Mouse (Mus musculus) midbrain, postnatal 0 days (tissue): ENCODE results near the gene Leprot. TPM values are rescaled to one million over a fixed set of nuclear protein-coding genes. Genes with fewer than 3 reads are reported as not detected.

Source experiments
- ATAC-seq: fragments of 200-750 bp; cut with Nextera tagmentation; 2 replicates; pipeline ENCODE4 v1.8.0; 2017; ENCODE audit warnings: moderate number of reproducible peaks, mild to moderate bottlenecking, moderate TSS enrichment, moderate library complexity; ENCODE audit not compliant: low FRiP score
- DNase-seq: peaks from one replicate; pipeline ENCODE4 v3.0.0-alpha.2; 2015; ENCODE audit warnings: low spot score
- H3K27ac ChIP-seq: fragments of 300-500 bp; sonication (generic); 2 replicates; pipeline ENCODE4 v1.5.1; 2014; ENCODE audit warnings: low read depth, mild to moderate bottlenecking, low read length, mixed read lengths
- H3K27me3 ChIP-seq: fragments of 300-500 bp; sonication (generic); 2 replicates; pipeline ENCODE4 v1.6.1; 2014; ENCODE audit warnings: low read length, control low read depth, mixed read lengths; ENCODE audit not compliant: insufficient read depth
- H3K36me3 ChIP-seq: fragments of 300-500 bp; sonication (generic); 2 replicates; pipeline ENCODE4 v1.6.1; 2014; ENCODE audit warnings: low read length, control low read depth, mixed read lengths; ENCODE audit not compliant: insufficient read depth
- H3K4me1 ChIP-seq: fragments of 300-500 bp; sonication (generic); 2 replicates; pipeline ENCODE4 v1.6.1; 2014; ENCODE audit warnings: mild to moderate bottlenecking, control low read depth, antibody characterized with exemption, low read length, mixed read lengths; ENCODE audit not compliant: insufficient read depth
- H3K4me2 ChIP-seq: fragments of 300-500 bp; sonication (generic); 2 replicates; pipeline ENCODE4 v1.6.1; 2014; ENCODE audit warnings: low read depth, mild to moderate bottlenecking, low read length, mixed read lengths; ENCODE audit not compliant: poor library complexity, severe bottlenecking
- H3K4me3 ChIP-seq: fragments of 300-500 bp; sonication (generic); 2 replicates; pipeline ENCODE4 v1.5.1; 2014; ENCODE audit warnings: low read depth, mild to moderate bottlenecking, low read length, moderate library complexity
- H3K9ac ChIP-seq: fragments of 300-500 bp; sonication (generic); replicated peaks from 2 replicates; pipeline ENCODE4 v1.6.1; 2014; ENCODE audit warnings: mild to moderate bottlenecking, low read length, moderate library complexity, mixed read lengths; ENCODE audit not compliant: poor library complexity, severe bottlenecking
- H3K9me3 ChIP-seq: fragments of 300-500 bp; sonication (generic); 2 replicates; pipeline ENCODE4 v1.6.1; 2016; ENCODE audit warnings: low read length, control low read depth
- CTCF ChIP-seq: IDR thresholded peaks from 2 replicates; pipeline ENCODE4 v1.5.1; 2016; ENCODE audit warnings: antibody characterized with exemption, mild to moderate bottlenecking
- WGBS: fragments of 180-500 bp; shearing (Covaris S2); extraction: QIAGEN DNeasy Blood & Tissue Kit; methylation state at CpG from one replicate; pipeline ENCODE4 v1.1.7; 2014; 5-methylcytosine and 5-hydroxymethylcytosine counted together
- polyA plus RNA-seq: library from polyadenylated mRNA; unstranded; fragments of >200 nt; fragmentation: Nextera tagmentation; extraction: Ambion mirVana; gene quantifications from 2 replicates; pipeline ENCODE4 v1.2.1, GENCODE M21; 2015
- total RNA-seq: library from RNA; depleted of rRNA; stranded (reverse); fragments of >200 nt; gene quantifications from 2 replicates; pipeline ENCODE4 v1.2.3, GENCODE M21; 2014; rRNA removed

The Leprot gene
- total RNA-seq = 60.2 and 75.0 TPM in 2 replicates
- 90.3 and 92.8 TPM in 2 replicates for polyA plus RNA-seq

DNA sequence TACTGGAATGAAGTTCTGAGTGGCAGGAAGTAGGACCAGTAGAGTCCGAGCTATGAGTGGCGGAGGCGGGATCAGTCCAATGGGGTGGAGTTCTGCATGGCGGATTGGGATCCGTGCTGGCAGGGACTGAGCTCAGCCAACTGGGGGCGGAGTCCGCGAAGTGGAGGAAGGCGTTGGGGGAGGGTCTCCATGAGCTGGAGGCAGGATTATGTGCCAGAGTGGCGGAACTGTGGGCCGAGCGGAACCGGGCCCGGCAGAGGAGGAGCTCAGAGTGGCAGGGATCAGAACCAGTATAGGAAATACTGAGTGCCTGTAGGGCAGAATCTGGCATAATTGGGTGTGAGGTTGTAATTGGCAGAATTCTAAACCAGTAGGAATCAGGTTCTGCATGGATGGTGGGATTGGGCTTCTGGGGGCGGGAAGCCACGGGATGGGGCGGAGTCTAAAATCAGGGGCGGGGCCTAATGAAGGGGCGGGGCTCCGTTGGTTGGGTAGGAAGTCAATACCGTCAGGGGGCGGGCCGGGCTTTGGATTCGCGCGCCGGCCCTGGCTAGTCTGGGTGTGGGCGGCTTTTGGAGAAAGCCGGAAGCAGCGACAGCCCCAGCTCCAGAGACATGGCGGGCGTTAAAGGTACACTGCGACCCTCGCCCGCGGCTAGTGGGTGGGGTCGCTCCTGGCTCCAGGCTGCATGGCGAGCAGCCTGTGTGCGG lies at the start of gene Leprot:
Gene Leprot (plus strand): TSS at position 523 of the 710 bp plus-strand sequence.
- Histone ChIP-seq H3K36me3 (0 out of 2 replicates have a peak, but pooled peaks cover 3% of the 10 kb centered on the region), H3K4me1 (peaks cover 3% of the 10 kb centered on the region; the same call in 1 of the 2 replicates), H3K4me3 (peak within 1 kb of the TSS; percentile 82), H3K27me3 (no peaks in the 10 kb centered on the region), H3K27ac (peak within 1 kb of the TSS; percentile 88), H3K4me2 (peak within 1 kb of the TSS; percentile 66), H3K9ac (peak within 1 kb of the TSS; percentile 80), H3K9me3 (no peaks in the 10 kb centered on the region)
- no peak; the same call in none of the 2 replicates for TF ChIP-seq CTCF
- WGBS = under 1% methylated on average over 37 of the region's 39 CpGs
- peak; percentile 98 for ATAC-seq
- peak; percentile 99 for DNase-seq

DNA sequence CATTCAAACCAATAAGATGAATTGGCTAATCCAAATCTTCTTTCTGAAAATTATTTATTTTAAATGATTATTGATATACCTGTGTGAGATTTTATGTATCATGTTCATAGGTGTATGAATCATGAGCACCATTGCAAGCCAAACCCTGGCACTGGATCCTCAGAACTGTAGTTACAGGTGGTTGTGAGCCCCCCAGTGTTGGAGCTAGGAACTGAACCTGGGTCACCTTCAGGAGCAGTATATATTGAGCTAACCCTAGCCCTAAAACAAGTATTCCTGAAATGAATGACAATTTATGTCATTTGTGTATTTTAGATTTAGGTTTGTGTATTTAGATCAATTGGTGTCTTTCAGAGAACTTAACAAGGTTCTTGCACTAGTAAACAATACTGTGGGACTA lies 45.8 kb upstream of the Leprot start:
- no peak overlapping the region for H3K27ac ChIP-seq
- H3K9ac ChIP-seq = no peak overlapping the region
- H3K9me3 ChIP-seq = no peaks in the 10 kb centered on the region
- H3K4me2 ChIP-seq = no peak overlapping the region
- no peaks in the 10 kb centered on the region for H3K4me1 ChIP-seq
- H3K27me3 ChIP-seq = no peaks in the 10 kb centered on the region
- ATAC-seq (no peak), DNase-seq (peak; percentile 43)
- peak; percentile 67 for TF ChIP-seq CTCF
- peaks cover 6% of the 10 kb centered on the region; the same call in 1 of the 2 replicates for H3K36me3 ChIP-seq
- H3K4me3 ChIP-seq = no peak overlapping the region

DNA sequence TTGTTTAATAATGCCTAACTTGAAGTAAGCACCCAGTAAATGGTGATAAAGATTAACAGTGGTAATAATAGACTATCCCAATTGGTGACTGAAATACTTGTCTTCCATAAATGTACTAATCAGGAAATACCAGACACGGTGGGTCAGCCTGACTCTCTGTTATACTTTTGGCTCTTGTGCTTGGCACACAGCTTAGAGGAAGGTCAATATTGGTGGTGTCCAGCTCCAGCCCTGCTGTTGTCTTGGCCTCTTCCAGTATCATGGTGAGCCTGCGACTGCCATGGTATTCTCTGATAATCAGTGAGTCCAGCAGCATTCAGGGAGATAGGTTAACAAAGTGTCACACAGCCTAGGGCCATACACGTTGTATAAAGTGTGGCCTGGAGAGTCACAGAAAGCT lies 43.9 kb upstream of the Leprot start:
- Histone ChIP-seq H3K36me3 (peaks cover 3% of the 10 kb centered on the region; the same call in 1 of the 2 replicates), H3K4me2 (no peak overlapping the region), H3K4me3 (no peak overlapping the region), H3K27ac (no peak overlapping the region), H3K9ac (no peak overlapping the region), H3K27me3 (no peaks in the 10 kb centered on the region), H3K9me3 (no peaks in the 10 kb centered on the region), H3K4me1 (no peaks in the 10 kb centered on the region)
- no peak for DNase-seq
- 89% methylated on average over 3 of the region's 3 CpGs for WGBS
- TF ChIP-seq CTCF = no peak
- ATAC-seq = no peak

DNA sequence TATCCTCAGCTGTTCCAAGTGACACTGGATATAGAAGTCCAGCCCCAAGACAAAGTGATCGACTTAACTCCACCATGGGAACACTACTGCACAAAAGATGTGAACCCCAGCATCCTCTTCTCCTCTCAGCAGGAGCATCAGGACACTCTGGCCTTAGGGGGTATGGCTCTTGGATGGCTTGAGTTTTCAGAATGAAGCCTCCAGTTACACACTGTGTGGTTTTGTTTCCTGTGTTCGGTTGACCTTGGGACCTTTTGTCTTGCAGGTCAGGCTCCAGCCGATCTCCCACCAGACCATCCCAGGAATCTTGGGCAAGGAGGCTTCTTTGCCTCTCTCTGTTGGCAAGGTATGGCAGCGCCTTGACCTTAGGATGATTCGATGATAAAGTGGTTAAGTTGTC lies 31.0 kb upstream of the Leprot start:
- H3K4me1 ChIP-seq = no peaks in the 10 kb centered on the region
- 84% methylated on average over 5 of the region's 5 CpGs for WGBS
- no peak overlapping the region for H3K27ac ChIP-seq
- no peak overlapping the region for H3K4me2 ChIP-seq
- no peaks in the 10 kb centered on the region for H3K9me3 ChIP-seq
- H3K27me3 ChIP-seq = no peaks in the 10 kb centered on the region
- peaks cover 57% of the 10 kb centered on the region for H3K36me3 ChIP-seq
- H3K4me3 ChIP-seq = no peak overlapping the region
- DNase-seq (no peak), ATAC-seq (no peak)
- no peak for TF ChIP-seq CTCF
- H3K9ac ChIP-seq = no peak overlapping the region

DNA sequence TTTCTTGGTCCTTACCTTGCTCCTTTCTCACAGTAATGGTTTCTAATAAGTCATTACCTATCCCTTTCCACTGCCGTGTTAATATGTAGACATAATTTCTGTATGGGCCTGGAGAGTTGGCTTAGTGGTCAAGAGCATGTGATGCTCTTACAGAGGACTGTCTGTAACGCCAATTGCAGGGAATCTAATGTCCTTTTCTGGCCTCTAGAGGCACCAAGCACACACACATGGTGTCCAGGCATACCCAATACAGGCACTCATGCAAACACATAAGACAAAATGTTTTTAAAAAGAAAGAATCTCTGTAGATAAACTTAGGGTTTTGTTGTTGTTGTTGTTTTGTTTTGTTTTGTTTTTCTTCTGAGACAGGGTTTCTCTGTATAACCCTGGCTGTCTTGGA lies 29.8 kb upstream of the Leprot start:
- Histone ChIP-seq H3K27me3 (no peaks in the 10 kb centered on the region), H3K4me1 (no peaks in the 10 kb centered on the region), H3K9me3 (no peaks in the 10 kb centered on the region), H3K4me2 (no peak overlapping the region), H3K4me3 (no peak overlapping the region), H3K9ac (no peak overlapping the region), H3K36me3 (peaks cover 53% of the 10 kb centered on the region), H3K27ac (no peak overlapping the region)
- ATAC-seq (no peak), DNase-seq (peak; percentile 10)
- TF ChIP-seq CTCF = peak; percentile 52
- WGBS = 71% methylated on average over 2 of the region's 2 CpGs

DNA sequence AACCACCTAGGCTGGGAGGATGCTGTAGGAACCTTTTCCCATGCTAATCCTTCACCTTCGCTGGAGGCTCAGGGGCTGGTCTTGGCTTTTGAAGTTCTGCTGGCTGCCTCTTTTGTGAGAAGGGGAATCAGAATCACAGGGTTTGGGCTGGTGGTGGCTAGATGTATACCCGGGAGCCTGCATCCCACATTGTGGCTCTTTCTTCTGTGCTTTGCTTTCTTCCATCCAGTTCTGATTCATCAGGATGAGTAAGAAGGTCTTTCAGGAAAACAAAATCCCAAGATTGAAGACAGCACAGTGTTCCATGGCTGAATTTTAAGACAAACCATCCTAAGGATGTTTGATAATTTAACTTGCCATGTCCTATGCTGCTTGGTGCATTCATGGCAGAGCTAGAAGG lies 27.3 kb upstream of the Leprot start:
- peaks cover 51% of the 10 kb centered on the region for H3K36me3 ChIP-seq
- no peak for ATAC-seq
- 55% methylated on average over 2 of the region's 2 CpGs for WGBS

More for the DNA sequence above, 27.3 kb upstream of the Leprot start:
- DNase-seq = no peak
- no peak for TF ChIP-seq CTCF
- no peak overlapping the region for H3K4me3 ChIP-seq
- H3K27ac ChIP-seq = no peak overlapping the region
- H3K9ac ChIP-seq = no peak overlapping the region
- no peak overlapping the region for H3K4me2 ChIP-seq
- H3K4me1 ChIP-seq = no peaks in the 10 kb centered on the region
- no peaks in the 10 kb centered on the region for H3K27me3 ChIP-seq
- H3K9me3 ChIP-seq = no peaks in the 10 kb centered on the region
